Mouse (Mus musculus) adrenal gland, adult 18-20 months (tissue): ENCODE data around the gene Zim1. TPM values are rescaled to one million over a fixed set of nuclear protein-coding genes. Genes with fewer than 3 reads are reported as not detected.

ENCODE experiments used
- DNase-seq, 2 experiments: peaks; one replicate each; pipeline ENCODE4 v3.0.0; 2021 to 2022; ENCODE audit warnings: low spot score in 2 of 2
- long read RNA-seq, 2 experiments: library from polyadenylated mRNA; stranded (forward); transcript quantifications; one replicate each; pipeline ENCODE4 v2.0.0; 2021
- total RNA-seq, 2 experiments: library from RNA; stranded (reverse); gene quantifications; 1 replicate in 1 of 2; 2 replicates in 1 of 2; pipeline ENCODE4 v1.2.3; 2021

The Zim1 gene
- 1 to 10 TPM; 1.1 to 3.5 TPM for total RNA-seq
- long read RNA-seq, experiment 1, result 0 reads
- long read RNA-seq, experiment 2, full-length matches to known transcripts, result 1 of 1 reads
- long read RNA-seq, experiment 2, partial matches to known transcripts, result 0 of 1 reads
- long read RNA-seq, experiment 2, other reads (novel, unspliced or antisense), result 0 of 1 reads

DNA sequence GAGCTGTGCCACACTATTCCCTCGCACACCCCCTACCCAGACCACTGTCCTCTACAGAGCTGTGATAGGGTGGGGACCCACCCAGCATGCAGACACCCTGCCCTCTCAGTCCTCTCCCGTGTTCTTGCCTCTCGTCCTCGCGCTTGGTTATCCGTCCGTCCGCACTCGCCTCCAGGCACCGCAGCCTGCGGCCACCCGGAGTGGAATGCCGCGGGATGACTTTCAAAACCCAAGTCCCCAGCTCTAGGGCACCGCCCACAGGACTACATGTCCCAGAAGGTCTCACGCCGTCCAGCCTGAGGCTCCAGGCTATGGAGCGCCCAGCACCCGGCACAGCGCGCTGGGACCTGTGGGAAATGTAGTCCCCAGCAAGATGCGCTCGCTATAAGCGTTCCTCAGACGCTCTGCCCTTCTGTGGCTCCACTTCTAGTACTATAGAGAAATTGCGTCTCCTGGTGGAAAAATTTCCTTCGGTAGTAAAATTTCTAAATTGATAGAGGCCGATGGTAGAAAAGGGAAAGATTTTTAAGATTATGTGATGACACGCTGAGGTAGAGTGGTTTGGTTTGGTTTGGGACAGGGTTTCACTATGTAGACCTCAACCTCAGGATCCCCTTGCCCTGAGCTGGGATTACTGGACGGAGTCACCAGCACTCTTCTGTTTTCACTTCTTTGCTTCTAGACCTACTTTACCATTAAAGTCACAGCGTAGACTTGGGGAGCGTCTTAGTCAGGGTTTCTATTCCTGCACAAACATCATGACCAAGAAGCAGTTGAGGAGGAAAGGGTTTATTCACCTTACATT lies at the start of gene Zim1:
Gene Zim1, minus strand, starts transcription at position 210 of the 805 bp plus-strand sequence.
- DNase-seq, result peak; percentile 68

- DNase-seq, result no peak
Observed at GRCm38 (mm10) chr7:6744281-6744904, 48.1 kb upstream of the Zim1 start.

- DNase-seq, result no peak
Observed at GRCm38 (mm10) chr7:6736060-6736459, 39.8 kb upstream of the Zim1 start.

- no peak for DNase-seq
Observed at GRCm38 (mm10) chr7:6731930-6732329, 35.7 kb upstream of the Zim1 start.

- no peak for DNase-seq
Observed at GRCm38 (mm10) chr7:6731373-6731772, 35.1 kb upstream of the Zim1 start.

- DNase-seq, result no peak
Observed at GRCm38 (mm10) chr7:6730801-6731200, 34.6 kb upstream of the Zim1 start.

DNA sequence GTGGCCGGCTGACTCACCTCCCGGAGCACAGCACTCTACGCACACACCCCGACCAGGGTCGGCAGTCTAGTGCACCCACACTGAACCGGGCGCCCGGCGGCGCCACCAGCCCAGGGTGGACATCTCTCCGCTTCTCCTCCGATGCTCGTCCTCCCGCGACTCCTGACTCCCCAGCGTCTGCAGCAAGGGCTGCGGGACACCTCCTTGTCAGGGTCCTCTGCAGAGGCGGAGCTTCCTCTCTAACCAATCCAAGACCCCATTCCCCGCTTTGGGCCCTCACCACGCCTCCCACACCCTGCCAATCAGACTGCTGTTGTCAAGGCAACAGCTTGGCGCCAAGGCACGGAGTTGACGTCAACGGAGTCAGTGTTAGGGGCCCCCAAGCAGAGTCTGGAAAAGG lies 34.0 kb upstream of the Zim1 start, which contains the start of the genes Peg3 and Usp29:
Gene Peg3, minus strand, starts transcription at position 191 of the 400 bp plus-strand sequence.
Gene Usp29, plus strand, starts transcription at position 338 of the 400 bp plus-strand sequence.
- DNase-seq, result peak; percentile 46 to 57

- peak; percentile 81 to 84 for DNase-seq
Observed at GRCm38 (mm10) chr7:6729061-6729817, 33.0 kb upstream of the Zim1 start.

- DNase-seq, result peak; percentile 63 to 68
Observed at GRCm38 (mm10) chr7:6728263-6728931, 32.1 kb upstream of the Zim1 start.

DNA sequence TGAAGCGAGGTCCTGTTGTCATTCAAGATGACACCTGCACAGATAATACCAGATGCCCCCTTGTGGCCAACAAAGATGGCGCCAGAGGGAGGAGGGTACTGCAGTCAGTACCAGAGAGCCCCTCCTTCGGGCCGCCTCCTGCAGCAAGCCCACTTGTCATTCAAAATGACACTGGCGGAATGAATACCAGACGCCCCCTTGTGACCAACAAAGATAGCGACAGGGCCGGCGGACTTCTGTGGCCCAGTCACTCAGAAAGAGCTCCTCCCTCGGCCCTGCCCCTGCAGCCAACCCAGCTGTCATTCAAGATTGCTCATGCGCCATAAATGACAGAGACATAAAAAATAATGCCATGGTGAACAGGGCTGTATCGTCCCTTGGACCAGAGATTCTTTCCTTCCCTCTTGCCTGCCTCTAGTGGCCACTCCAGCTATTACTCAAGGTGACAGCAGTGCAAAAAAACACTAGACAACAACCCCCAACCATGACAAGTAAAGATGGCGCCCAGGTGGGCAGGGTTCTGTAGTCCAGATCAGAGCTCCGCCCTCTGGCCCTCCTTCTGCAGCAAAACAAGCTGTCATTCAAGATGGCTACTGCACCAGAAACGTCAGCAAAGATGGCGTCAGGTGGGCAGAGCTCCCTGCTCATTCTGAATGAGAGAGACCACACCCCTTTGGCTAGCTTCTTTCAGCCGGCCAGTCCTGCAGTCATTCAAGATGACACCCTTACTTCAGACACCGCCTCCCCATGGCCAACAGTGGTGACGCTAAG lies 31.3 kb upstream of the Zim1 start:
- peak; percentile 41 to 44 for DNase-seq

- no peak for DNase-seq
Observed at GRCm38 (mm10) chr7:6709396-6709795, 13.1 kb upstream of the Zim1 start.

- DNase-seq, result no peak
Observed at GRCm38 (mm10) chr7:6708451-6709180, 12.4 kb upstream of the Zim1 start.

DNA sequence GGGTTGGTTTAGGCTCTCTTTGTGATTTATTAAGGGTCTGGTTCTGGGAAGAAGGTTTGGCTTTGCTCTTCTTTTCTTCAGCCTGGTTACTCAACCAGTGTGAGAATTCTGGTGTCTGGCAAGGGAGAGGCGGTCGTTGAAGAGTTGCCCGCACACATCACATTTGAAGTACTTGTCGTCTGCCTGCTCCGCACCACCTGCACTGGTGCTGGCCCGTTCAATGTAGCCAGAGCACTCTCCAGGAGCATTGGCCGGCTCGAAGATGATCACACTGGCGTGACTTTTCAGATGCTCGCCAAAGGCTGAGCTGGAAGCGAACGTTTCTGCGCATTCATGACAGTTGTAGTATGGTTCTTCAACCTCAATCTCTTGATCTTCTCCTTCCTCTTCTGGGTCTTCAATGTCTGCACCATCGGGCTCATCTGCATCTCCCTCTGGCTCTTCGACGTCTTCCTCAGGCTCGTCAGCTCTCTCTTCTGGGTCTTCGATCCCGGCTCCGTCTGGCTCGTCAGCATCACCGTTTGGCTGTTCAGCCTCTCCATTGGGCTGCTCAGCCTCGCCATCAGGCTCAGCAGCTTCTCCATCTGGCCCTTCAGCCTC lies 11.3 kb upstream of the Zim1 start:
- no peak for DNase-seq

DNA sequence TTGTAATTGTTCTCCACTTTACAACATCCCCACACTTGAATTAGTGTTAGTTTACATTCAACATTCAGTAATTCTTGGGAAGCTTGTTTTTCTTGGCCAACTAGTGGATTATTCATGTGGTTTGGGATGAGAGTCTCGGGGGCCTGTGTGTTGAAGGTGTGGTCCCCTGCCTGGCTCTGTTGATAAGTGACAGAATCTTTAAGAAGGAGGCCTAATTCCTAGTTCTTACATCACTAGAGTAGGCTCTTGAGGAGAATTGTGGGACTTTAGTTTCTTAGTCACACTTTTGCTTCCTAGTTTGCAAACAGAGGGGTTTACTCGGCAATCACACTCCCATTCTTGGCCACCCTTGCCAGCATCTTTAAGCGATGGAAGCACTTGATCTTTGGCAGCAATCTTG lies 3.0 kb upstream of the Zim1 start:
- DNase-seq, result no peak

DNA sequence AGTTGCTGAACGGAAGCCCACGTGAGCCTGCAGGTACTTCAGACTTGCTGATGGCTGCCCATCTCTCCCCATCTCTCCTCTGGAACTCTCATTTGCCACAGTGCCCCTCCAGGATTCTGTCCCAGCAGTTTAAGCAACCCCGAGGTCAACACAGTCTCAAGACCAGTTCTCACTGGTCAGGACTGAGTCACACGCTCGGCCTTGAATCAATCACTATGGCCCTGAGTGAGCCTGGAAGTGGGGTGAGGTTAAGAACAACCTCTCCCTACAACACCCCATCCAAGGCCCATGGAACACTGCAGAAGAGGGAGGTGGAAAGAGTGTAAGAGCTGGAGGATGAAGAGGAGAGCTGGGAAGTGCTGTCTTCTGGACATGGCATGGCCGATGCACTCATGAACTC lies 10.7 kb downstream of the Zim1 start:
- peak in 1 of 2 experiments; percentile 26 for DNase-seq

DNA sequence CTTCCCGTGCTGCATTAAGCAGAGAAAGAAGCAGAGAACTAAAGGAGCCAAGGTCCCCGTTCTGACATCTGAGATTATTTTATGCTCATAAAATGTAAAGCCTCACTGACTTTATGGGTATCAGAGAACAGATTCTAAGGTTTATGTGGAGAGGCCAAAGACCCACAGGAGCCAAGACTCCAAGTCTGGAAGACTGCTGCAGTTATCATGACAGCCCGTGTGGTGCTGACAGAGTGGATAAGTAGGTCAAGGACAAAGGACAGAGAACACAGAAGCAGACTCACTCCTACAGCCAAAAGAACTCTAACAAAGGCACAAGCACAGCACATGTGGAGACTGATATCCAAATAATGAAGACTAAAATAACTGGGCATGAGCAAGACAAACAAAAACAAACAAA lies 29.5 kb downstream of the Zim1 start:
- DNase-seq, result no peak

DNA sequence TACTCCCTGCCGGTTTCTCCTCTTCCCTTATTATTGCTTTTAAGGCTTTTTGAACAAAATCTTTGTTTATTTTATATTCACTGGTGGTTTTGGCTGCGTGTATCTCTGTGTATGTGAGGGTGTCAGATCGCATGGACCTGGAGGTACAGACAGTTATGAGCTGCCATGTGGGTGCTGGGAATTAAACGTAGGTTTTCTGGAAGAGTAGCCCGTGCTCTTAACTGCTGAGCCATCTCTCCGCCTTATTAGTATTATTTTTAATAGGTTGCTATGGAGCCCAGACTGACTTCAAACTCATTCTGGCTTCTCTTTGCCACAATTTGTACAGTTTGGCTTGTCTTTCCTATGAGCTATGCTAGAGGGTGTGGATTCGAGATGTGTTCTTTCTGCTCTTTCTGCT lies 32.8 kb downstream of the Zim1 start:
- no peak for DNase-seq

GRCm38 (mm10) chr7:6659605-6660004 lies 36.6 kb downstream of the Zim1 start:
- peak in 1 of 2 experiments; percentile 30 for DNase-seq

DNA sequence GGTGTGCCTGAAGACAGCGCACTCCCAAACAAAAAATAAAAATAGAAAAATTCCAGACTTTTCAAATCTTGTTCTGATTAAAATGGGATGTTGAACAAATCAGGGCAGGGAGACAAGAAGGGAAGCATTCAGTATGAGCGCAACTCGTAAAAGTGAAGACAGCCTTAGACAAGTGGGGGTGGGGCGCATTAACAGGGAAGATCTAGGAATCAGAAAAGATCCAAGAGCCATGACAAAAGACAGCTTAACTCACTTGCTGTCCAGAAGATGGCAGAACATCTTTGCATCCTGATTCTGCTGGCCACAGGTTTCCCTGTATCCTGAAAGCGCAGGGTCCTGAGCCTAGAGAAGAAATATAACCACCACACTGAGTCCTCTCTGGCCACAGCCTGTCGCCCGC lies 37.6 kb downstream of the Zim1 start:
- DNase-seq, result no peak
